Mouse (Mus musculus) liver, adult 2 months (tissue): ENCODE data around the gene Tpm4. TPM values are rescaled to one million over a fixed set of nuclear protein-coding genes. Genes with fewer than 3 reads are reported as not detected.
"Not testable (repeated sequence)": the region's sequence is repeated elsewhere in the genome, so short reads cannot be mapped to it uniquely, and the experiment has no call there.

Source experiments
- DNase-seq: peaks from one replicate; pipeline ENCODE4 v3.0.0-alpha.2; 2011; ENCODE audit warnings: low read depth, low spot score; ENCODE audit errors: extremely low read depth
- H3K27ac ChIP-seq: fragments of 200-500 bp; replicated peaks from 2 replicates; pipeline ENCODE4 v1.5.1; 2012; ENCODE audit warnings: low read depth, mild to moderate bottlenecking, control low read depth, inconsistent platforms, low read length; ENCODE audit not compliant: insufficient read depth
- H3K27me3 ChIP-seq: fragments of 200-500 bp; 2 replicates; pipeline ENCODE4 v1.6.1; 2012; ENCODE audit warnings: mild to moderate bottlenecking, moderate library complexity, low read length, inconsistent platforms; ENCODE audit not compliant: control insufficient read depth, insufficient read depth
- H3K36me3 ChIP-seq: fragments of 200-500 bp; 2 replicates; pipeline ENCODE4 v1.6.1; 2012; ENCODE audit warnings: low read length, inconsistent platforms; ENCODE audit not compliant: control insufficient read depth, insufficient read depth
- H3K4me1 ChIP-seq: fragments of 200-500 bp; 2 replicates; pipeline ENCODE4 v1.6.1; 2011; ENCODE audit warnings: low read length; ENCODE audit not compliant: control insufficient read depth, insufficient read depth
- H3K4me3 ChIP-seq: fragments of 200-500 bp; 2 replicates; pipeline ENCODE4 v1.5.1; 2011; ENCODE audit warnings: low read depth, mild to moderate bottlenecking, control low read depth, low read length, moderate library complexity; ENCODE audit not compliant: insufficient read depth
- H3K79me2 ChIP-seq: fragments of 200-500 bp; 2 replicates; pipeline ENCODE4 v1.6.1; 2012; ENCODE audit warnings: inconsistent platforms, mild to moderate bottlenecking, low read length, moderate library complexity; ENCODE audit not compliant: control insufficient read depth, insufficient read depth
- H3K9ac ChIP-seq: fragments of 200-500 bp; 2 replicates; pipeline ENCODE4 v1.6.1; 2012; ENCODE audit warnings: low read depth, mild to moderate bottlenecking, control low read depth, inconsistent platforms, low read length
- CTCF ChIP-seq: fragments of 200-500 bp; IDR thresholded peaks from 2 replicates; pipeline ENCODE4 v1.5.1; 2011; ENCODE audit warnings: low read depth, low read length, control low read depth
- POLR2A ChIP-seq: fragments of 200-500 bp; IDR thresholded peaks from 2 replicates; pipeline ENCODE4 v1.6.1; 2011; ENCODE audit warnings: low read length, control low read depth; ENCODE audit not compliant: insufficient read depth; ENCODE audit errors: extremely low read depth
- WGBS: fragments of 180-500 bp; shearing (Covaris S2); methylation state at CpG from one replicate; pipeline ENCODE4 v1.1.7; 2018; 5-methylcytosine and 5-hydroxymethylcytosine counted together
- polyA plus RNA-seq: library from polyadenylated mRNA; depleted of rRNA; stranded (reverse); fragments of >200 nt; gene quantifications from 2 replicates; pipeline ENCODE4 v1.2.3, GENCODE M21; 2012; rRNA removed
- total RNA-seq: library from RNA; depleted of rRNA; stranded (reverse); fragments of >200 nt; gene quantifications from 2 replicates; pipeline ENCODE4 v1.2.3, GENCODE M21; 2014; rRNA removed

Gene Tpm4
- total RNA-seq (23.8 and 26.7 TPM in 2 replicates), polyA plus RNA-seq (6.9 and 10.1 TPM in 2 replicates)

DNA sequence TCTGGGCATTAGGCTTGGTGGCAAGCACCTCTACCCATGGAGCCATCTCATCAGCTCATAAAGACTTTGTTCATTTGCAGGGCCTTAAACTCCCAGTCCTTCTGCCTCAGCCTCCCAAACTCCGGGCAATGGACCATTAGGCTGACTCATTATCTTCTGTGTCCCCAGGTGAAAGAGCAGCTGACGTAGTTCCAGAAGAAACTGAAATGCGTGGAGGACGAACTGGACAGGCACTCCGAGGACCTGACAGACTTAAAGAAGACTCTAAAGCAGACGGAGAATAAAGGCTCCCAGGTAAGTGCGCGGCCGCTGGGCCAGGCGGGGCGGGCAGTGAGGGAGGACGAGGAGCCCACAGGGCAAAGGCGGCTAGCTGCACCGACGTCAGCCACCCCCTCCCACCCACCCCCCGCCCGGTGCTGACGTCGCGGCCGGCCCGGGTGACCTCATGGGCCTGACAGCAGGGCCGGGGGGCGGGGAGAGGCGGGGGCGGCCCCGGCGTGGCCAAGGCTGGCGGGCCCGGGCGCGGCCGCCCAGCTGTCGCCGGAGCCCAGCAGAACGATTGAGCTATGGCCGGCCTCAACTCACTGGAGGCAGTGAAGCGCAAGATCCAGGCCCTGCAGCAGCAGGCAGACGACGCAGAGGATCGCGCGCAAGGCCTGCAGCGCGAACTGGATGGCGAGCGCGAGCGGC lies at the start of gene Tpm4:
Tpm4 (plus strand) TSS at position 220 of the 690 bp plus-strand sequence.
- DNase-seq, result peak; percentile 59
- Histone ChIP-seq H3K79me2 (peaks cover 3% of the 10 kb centered on the region; the same call in 1 of the 2 replicates), H3K9ac (peak within 1 kb of the TSS; percentile 88), H3K27ac (peak within 1 kb of the TSS; percentile 77), H3K4me1 (peaks cover 7% of the 10 kb centered on the region; the same call in 1 of the 2 replicates), H3K36me3 (peaks cover 9% of the 10 kb centered on the region), H3K4me3 (peak within 1 kb of the TSS; percentile 83), H3K27me3 (no peaks in the 10 kb centered on the region)
- TF ChIP-seq CTCF, result no peak
- TF ChIP-seq POLR2A, result peak; percentile 47; the same call in 1 of the 2 replicates
- WGBS, result under 1% methylated on average over 41 of the region's 49 CpGs

DNA sequence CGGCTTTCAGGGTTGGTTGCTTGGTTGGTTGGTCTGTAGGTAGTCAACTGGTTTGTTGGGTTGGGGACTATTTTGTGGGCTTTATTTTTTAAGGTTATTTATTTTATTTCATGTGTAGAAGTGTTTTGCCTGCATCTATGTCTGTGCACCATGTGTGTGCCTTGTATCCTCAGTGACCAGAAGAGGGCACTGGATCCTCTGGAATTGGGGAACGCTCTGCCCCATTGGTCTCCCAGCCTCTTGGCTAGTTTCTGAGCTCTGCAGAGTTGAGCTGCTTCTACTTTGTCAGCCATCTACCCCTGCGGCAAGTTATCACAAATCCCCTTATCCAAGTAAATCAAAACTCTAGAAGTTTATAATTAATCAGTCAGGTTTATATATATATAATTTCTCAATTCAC lies 47.2 kb upstream of the Tpm4 start:
- WGBS, result 83% methylated on average over 3 of the region's 3 CpGs
- H3K27ac ChIP-seq, H3K9ac ChIP-seq, H3K36me3 ChIP-seq, DNase-seq, H3K4me1 ChIP-seq, H3K4me3 ChIP-seq, H3K27me3 ChIP-seq, H3K79me2 ChIP-seq: not testable (repeated sequence)

DNA sequence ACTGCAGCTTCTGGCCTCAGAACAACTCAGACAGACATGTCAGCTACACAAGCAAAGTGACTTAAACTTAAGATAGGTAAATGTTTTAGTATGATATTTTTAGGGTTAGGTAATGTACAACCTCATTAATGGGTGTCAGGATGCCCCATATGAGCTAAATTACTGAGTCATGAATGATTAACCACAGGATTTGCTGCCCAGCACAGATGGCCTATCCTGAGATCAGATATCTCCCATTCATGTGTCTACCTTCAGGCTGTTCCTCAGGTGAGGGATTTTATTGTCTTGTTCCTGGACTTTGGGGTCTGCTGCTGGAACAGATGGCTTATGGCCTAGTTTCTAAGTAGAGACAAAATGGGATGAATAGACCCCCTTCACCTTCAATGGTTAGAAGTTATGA lies 38.1 kb upstream of the Tpm4 start:
- H3K27ac ChIP-seq, H3K4me1 ChIP-seq, H3K79me2 ChIP-seq, DNase-seq, H3K4me3 ChIP-seq, H3K9ac ChIP-seq, H3K27me3 ChIP-seq, H3K36me3 ChIP-seq: not testable (repeated sequence)

DNA sequence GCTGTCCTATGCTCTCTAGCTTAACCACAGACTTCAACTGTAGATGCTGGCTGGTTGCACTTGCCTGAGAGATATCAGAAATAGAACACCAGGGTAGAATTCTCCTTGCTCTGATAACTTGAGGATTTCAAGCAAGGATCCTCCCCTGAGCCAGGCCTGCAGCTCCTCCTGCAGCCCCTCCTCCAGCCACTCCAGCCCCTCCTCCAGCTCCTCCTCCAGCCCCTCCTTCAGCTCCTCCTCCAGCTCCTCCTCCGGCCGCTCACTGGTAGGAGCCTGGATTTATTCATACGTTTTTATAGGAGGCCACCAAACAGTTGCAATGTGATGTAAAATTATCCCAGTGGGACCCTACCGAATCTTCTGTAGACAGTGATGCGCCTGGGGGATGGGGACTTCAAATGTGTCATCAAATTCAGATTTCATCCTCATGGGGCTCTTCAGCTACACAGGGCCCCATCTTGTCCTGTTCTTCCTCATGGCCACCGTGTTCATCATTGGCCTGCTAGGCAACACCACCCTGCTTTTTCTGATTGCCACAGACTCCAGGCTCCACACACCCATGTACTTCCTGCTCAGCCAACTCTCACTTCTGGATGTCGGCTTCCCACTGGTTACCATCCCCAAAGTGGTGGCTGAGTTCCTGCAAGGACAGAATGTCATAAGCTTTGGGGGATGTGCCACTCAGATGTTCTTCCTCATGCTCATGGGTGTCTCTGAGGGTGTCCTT lies 35.2 kb upstream of the Tpm4 start:
- not testable (repeated sequence) for H3K4me1 ChIP-seq, DNase-seq, H3K36me3 ChIP-seq, H3K79me2 ChIP-seq, H3K27me3 ChIP-seq, H3K4me3 ChIP-seq, H3K27ac ChIP-seq, H3K9ac ChIP-seq
- WGBS, result 68% methylated on average over 6 of the region's 7 CpGs

DNA sequence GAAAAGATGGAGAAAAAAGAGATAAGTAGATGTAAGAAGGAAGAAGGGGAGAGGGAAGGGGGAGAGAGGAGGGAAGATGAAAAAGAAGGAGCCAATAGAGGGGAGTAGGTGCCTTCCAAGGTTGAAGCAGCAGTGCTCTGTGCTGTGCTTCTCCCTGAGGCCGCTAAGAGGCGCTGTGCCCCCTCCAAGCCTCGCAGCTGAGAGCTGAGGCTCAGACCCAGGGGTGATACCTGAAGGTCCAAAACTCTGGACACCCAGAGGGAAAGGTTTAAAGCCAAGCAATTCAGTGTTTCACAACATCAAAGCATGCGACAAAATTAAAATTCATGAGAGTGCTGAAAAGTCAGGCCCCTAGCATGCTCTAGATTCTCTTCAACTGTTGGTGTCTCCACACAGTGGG lies 29.6 kb upstream of the Tpm4 start:
- WGBS, result 20% methylated on average over 4 of the region's 4 CpGs

DNA sequence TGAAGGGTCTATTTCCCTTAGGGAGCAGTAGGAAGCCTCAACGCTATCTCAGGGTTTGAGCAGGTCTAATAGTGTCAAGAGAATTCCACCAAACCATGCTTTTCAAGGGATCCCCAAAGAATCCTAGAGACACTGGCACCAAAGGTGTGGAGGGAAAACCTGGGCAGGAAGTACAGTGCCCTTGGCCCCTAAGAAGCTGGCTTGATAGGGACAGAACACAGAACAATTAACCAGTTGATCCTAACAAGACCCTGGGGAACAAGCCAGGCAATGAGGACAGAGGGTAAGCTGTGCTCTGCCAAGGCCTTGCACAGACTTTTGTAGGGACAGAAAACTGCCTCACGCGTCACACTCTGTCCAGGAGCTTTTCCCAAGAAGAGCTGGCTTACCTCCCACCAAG lies 28.0 kb upstream of the Tpm4 start, which contains the start of gene Olfr374:
Olfr374 (plus strand) TSS at position 301 of the 400 bp plus-strand sequence.
- no peaks in the 10 kb centered on the region for H3K79me2 ChIP-seq
- no peak within 1 kb of the TSS for H3K4me3 ChIP-seq
- no peak within 1 kb of the TSS for H3K27ac ChIP-seq
- WGBS, result 86% methylated on average over 3 of the region's 3 CpGs
- no peak for DNase-seq
- H3K4me1 ChIP-seq, result no peaks in the 10 kb centered on the region
- H3K27me3 ChIP-seq, result no peaks in the 10 kb centered on the region
- no peak within 1 kb of the TSS for H3K9ac ChIP-seq
- TF ChIP-seq CTCF (no peak), POLR2A (no peak)
- no peaks in the 10 kb centered on the region for H3K36me3 ChIP-seq

More for the DNA sequence above, 29.6 kb upstream of the Tpm4 start:
- H3K4me3 ChIP-seq, result no peak overlapping the region
- H3K9ac ChIP-seq, result no peak overlapping the region
- H3K36me3 ChIP-seq, result no peaks in the 10 kb centered on the region
- peak; percentile 19 for DNase-seq
- H3K27me3 ChIP-seq, result no peaks in the 10 kb centered on the region
- H3K79me2 ChIP-seq, result no peaks in the 10 kb centered on the region
- TF ChIP-seq CTCF (peak; percentile 92), POLR2A (no peak)
- H3K27ac ChIP-seq, result no peak overlapping the region
- H3K4me1 ChIP-seq, result no peaks in the 10 kb centered on the region
